Mouse (Mus musculus) liver, postnatal 0 days (tissue): ENCODE measurements around the gene Tbc1d21. TPM values are rescaled to one million over a fixed set of nuclear protein-coding genes. Genes with fewer than 3 reads are reported as not detected.

Source experiments
- ATAC-seq: fragments of 200-750 bp; cut with Nextera tagmentation; 2 replicates; pipeline ENCODE4 v1.8.0; 2017; ENCODE audit warnings: mild to moderate bottlenecking, moderate library complexity
- DNase-seq: peaks from one replicate; pipeline ENCODE4 v3.0.0-alpha.2; 2016
- H3K27ac ChIP-seq: fragments of 300-500 bp; sonication (generic); 2 replicates; pipeline ENCODE4 v1.5.1; 2014; ENCODE audit warnings: antibody characterized with exemption, moderate library complexity, mild to moderate bottlenecking, low read depth
- H3K27me3 ChIP-seq: fragments of 300-500 bp; sonication (generic); 2 replicates; pipeline ENCODE4 v1.6.1; 2014; ENCODE audit warnings: low read length, control low read depth, mixed read lengths; ENCODE audit not compliant: insufficient read depth
- H3K36me3 ChIP-seq: fragments of 300-500 bp; sonication (generic); replicated peaks from 2 replicates; pipeline ENCODE4 v1.6.1; 2014; ENCODE audit warnings: mild to moderate bottlenecking, control low read depth, low read length, moderate library complexity, mixed read lengths; ENCODE audit not compliant: insufficient read depth
- H3K4me1 ChIP-seq: fragments of 300-500 bp; sonication (generic); 2 replicates; pipeline ENCODE4 v1.6.1; 2014; ENCODE audit warnings: antibody characterized with exemption, mild to moderate bottlenecking, control low read depth; ENCODE audit not compliant: insufficient read depth
- H3K4me2 ChIP-seq: fragments of 300-500 bp; sonication (generic); 2 replicates; pipeline ENCODE4 v1.6.1; 2014; ENCODE audit warnings: low read depth, mild to moderate bottlenecking, low read length, moderate library complexity, mixed read lengths
- H3K4me3 ChIP-seq: fragments of 300-500 bp; sonication (generic); 2 replicates; pipeline ENCODE4 v1.5.1; 2014; ENCODE audit warnings: low read depth, low read length
- H3K9ac ChIP-seq: fragments of 300-500 bp; sonication (generic); replicated peaks from 2 replicates; pipeline ENCODE4 v1.6.1; 2014; ENCODE audit warnings: mild to moderate bottlenecking, moderate library complexity
- H3K9me3 ChIP-seq: fragments of 300-500 bp; sonication (generic); 2 replicates; pipeline ENCODE4 v1.6.1; 2016; ENCODE audit warnings: mild to moderate bottlenecking, control low read depth, low read length, mixed read lengths
- CTCF ChIP-seq: sonication (generic); IDR thresholded peaks from 2 replicates; pipeline ENCODE4 v1.5.1; 2016; ENCODE audit warnings: antibody characterized with exemption, low read depth
- EP300 ChIP-seq: IDR thresholded peaks from 2 replicates; pipeline ENCODE4 v1.6.1; 2016; ENCODE audit warnings: antibody characterized with exemption, low read depth, mild to moderate bottlenecking
- WGBS: fragments of 180-500 bp; shearing (Covaris S2); extraction: QIAGEN DNeasy Blood & Tissue Kit; methylation state at CpG from one replicate; pipeline ENCODE4 v1.1.7; 2014; ENCODE audit not compliant: insufficient replicate concordance; 5-methylcytosine and 5-hydroxymethylcytosine counted together
- polyA plus RNA-seq: library from polyadenylated mRNA; unstranded; fragments of >200 nt; fragmentation: Nextera tagmentation; extraction: Ambion mirVana; gene quantifications from 2 replicates; pipeline ENCODE4 v1.2.1, GENCODE M21; 2015

Tbc1d21 gene
- polyA plus RNA-seq, 1 experiment from 2014 or later: not detected

GRCm38 (mm10) chr9:58369644-58370043 lies 611 bp downstream of the Tbc1d21 start:
- DNase-seq (no peak), ATAC-seq (no peak)
- WGBS: 46% methylated on average over 6 of the region's 6 CpGs

GRCm38 (mm10) chr9:58364325-58364724 lies 5.9 kb downstream of the Tbc1d21 start:
- 71% methylated on average over 8 of the region's 8 CpGs for WGBS
- H3K27me3 ChIP-seq: no peaks in the 10 kb centered on the region
- no peak overlapping the region for H3K9ac ChIP-seq
- no peak for DNase-seq
- no peaks in the 10 kb centered on the region for H3K36me3 ChIP-seq
- no peak overlapping the region for H3K4me2 ChIP-seq
- ATAC-seq: no peak
- TF ChIP-seq CTCF: no peak
- no peak for TF ChIP-seq EP300
- H3K9me3 ChIP-seq: no peaks in the 10 kb centered on the region
- no peak overlapping the region for H3K4me3 ChIP-seq
- H3K27ac ChIP-seq: no peak overlapping the region
- H3K4me1 ChIP-seq: no peaks in the 10 kb centered on the region

More at GRCm38 (mm10) chr9:58369644-58370043, 611 bp downstream of the Tbc1d21 start:
- no peak overlapping the region for H3K4me2 ChIP-seq
- no peaks in the 10 kb centered on the region for H3K9me3 ChIP-seq
- no peak overlapping the region for H3K9ac ChIP-seq
- no peak overlapping the region for H3K4me3 ChIP-seq
- no peak overlapping the region for H3K27ac ChIP-seq
- H3K4me1 ChIP-seq: no peaks in the 10 kb centered on the region
- H3K36me3 ChIP-seq: no peaks in the 10 kb centered on the region
- TF ChIP-seq EP300 (no peak), CTCF (peak; percentile 66)
- no peaks in the 10 kb centered on the region for H3K27me3 ChIP-seq

- no peak overlapping the region for H3K4me3 ChIP-seq
- TF ChIP-seq EP300: no peak
- no peak for TF ChIP-seq CTCF
- no peaks in the 10 kb centered on the region for H3K4me1 ChIP-seq
- H3K27ac ChIP-seq: no peak overlapping the region
- H3K9ac ChIP-seq: no peak overlapping the region
- H3K36me3 ChIP-seq: no peaks in the 10 kb centered on the region
- WGBS: 65% methylated on average over 7 of the region's 7 CpGs
- no peaks in the 10 kb centered on the region for H3K27me3 ChIP-seq
- ATAC-seq (no peak), DNase-seq (no peak)
- no peaks in the 10 kb centered on the region for H3K9me3 ChIP-seq
- H3K4me2 ChIP-seq: no peak overlapping the region
Observed at GRCm38 (mm10) chr9:58361956-58362355, 8.3 kb downstream of the Tbc1d21 start.

GRCm38 (mm10) chr9:58361373-58361772 lies 8.9 kb downstream of the Tbc1d21 start:
- no peak for ATAC-seq
- no peaks in the 10 kb centered on the region for H3K9me3 ChIP-seq
- no peaks in the 10 kb centered on the region for H3K27me3 ChIP-seq
- no peak for TF ChIP-seq CTCF
- TF ChIP-seq EP300: no peak
- H3K4me2 ChIP-seq: no peak overlapping the region
- H3K27ac ChIP-seq: no peak overlapping the region
- 88% methylated on average over 1 of the region's 1 CpGs for WGBS
- DNase-seq: no peak
- H3K4me1 ChIP-seq: no peaks in the 10 kb centered on the region
- no peak overlapping the region for H3K9ac ChIP-seq
- H3K36me3 ChIP-seq: no peaks in the 10 kb centered on the region
- H3K4me3 ChIP-seq: no peak overlapping the region

GRCm38 (mm10) chr9:58355262-58356050 lies 14.8 kb downstream of the Tbc1d21 start:
- 34% methylated on average over 6 of the region's 6 CpGs for WGBS
- Histone ChIP-seq H3K27ac (no peak overlapping the region), H3K9ac (no peak overlapping the region), H3K4me3 (no peak overlapping the region), H3K27me3 (no peaks in the 10 kb centered on the region), H3K4me2 (no peak overlapping the region), H3K4me1 (no peaks in the 10 kb centered on the region), H3K9me3 (no peaks in the 10 kb centered on the region), H3K36me3 (no peaks in the 10 kb centered on the region)
- DNase-seq (no peak), ATAC-seq (no peak)
- TF ChIP-seq EP300: no peak
- TF ChIP-seq CTCF: no peak

- Histone ChIP-seq H3K36me3 (no peaks in the 10 kb centered on the region), H3K9me3 (no peaks in the 10 kb centered on the region), H3K4me1 (no peaks in the 10 kb centered on the region), H3K27me3 (no peaks in the 10 kb centered on the region), H3K4me2 (no peak overlapping the region), H3K4me3 (no peak overlapping the region), H3K27ac (no peak overlapping the region), H3K9ac (no peak overlapping the region)
- DNase-seq: no peak
- TF ChIP-seq CTCF (no peak), EP300 (no peak)
- WGBS: 72% methylated on average over 6 of the region's 6 CpGs
- ATAC-seq: no peak
Observed at GRCm38 (mm10) chr9:58354701-58355100, 15.6 kb downstream of the Tbc1d21 start.
